Mouse (Mus musculus): ENCODE data around the gene Psip1. TPM values are rescaled to one million over a fixed set of nuclear protein-coding genes. Genes with fewer than 3 reads are reported as not detected.

Gene Psip1
- polyA plus RNA-seq (2014; fragmentation: Illumina TruSeq; extraction: RNeasy Lipid Tissue Mini Kit (QIAGEN cat#74804); ENCODE audit: low read depth, low replicate concordance): 33.9 TPM

GRCm38 (mm10) chr4:83486117-83486901, at the start of gene Psip1:
TSS of gene Psip1 (minus strand) at chr4:83486459.

DNA sequence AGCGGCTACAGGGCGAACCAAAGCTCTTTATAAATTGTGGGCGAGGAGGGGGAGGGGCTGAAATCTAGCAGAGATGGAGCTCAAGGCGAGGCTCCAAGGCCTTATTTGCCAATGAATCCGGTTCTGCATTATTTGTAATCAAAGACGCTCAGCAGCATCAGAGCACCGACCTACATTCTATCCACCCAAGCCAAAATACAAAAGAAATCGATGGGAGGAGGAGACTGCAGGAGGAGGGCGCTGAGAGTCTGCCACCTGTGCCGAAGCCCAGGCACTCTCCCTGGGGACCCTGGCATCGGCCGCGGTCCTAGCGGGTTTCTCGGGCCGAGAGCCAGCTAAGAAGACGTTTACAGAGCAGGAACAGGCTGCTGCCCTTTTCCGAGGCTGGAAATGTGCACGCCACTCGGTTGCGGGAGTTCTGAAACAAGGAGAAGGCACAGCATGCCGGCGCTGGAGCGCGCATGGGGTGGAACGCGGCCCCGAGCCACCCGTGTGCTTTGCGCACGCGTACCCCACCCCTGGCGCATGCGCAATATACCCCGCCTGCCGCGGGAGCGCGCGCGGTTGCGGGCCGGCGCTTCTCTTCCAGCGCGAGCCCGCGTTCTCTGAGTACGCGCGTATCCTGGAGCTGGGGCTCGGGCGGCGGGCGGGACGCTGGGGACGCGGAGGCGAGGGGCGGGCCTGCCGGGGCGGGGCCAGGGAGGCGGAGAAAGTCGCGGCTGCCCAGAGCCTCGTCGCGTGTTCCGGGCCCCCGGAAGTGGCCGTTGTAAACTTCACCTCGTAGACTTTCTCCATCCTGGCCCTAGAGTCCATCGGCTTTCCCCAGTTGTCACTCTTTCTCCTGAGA, 38.8 kb upstream of the Psip1 start, which contains the start of gene Ccdc171:
TSS of gene Ccdc171 (plus strand) at position 703 of the 847 bp plus-strand sequence.

DNA sequence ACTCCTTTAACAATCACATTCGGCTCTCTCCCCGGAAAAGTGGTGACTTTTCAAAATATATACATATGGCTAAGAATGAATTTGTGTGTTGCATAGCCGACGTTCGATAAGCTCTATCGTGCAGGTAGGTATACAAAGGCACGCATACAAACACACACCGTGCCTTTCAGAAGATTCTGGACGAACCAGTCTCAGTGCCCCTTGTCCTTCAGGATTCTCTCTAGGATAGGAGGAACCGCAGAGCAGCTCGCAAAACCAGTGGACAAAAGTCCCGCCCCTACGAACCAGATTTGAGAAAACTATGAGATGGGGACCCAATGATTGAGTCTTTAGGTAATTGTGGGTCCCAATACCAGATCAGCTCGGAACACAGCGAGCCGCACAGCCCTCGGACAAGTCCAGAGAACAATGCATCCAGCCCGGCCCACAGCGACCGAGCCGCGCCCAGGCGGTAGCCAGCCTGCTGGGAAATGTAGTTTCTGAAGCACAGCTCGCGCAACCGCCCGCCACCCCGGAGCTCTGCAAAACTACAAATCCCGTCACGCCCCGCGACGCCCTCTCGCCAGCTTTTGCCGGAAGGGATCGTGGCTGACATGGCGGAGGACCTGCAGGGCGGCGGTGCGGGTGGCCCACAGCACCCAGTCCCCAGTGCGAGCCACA, 69.0 kb downstream of the Psip1 start, which contains the start of gene Snapc3:
TSS of gene Snapc3 (plus strand) at position 565 of the 660 bp plus-strand sequence.

Other genes with a start within 250 kb of the Psip1 start
- 8.4 TPM for gene Ttc39b, start 162.2 kb downstream of the Psip1 start, polyA plus RNA-seq (2014; fragmentation: Illumina TruSeq; extraction: RNeasy Lipid Tissue Mini Kit (QIAGEN cat#74804); ENCODE audit: low read depth, low replicate concordance)
- 15.6 TPM for gene Snapc3, start 68.7 kb downstream of the Psip1 start, polyA plus RNA-seq (2014; fragmentation: Illumina TruSeq; extraction: RNeasy Lipid Tissue Mini Kit (QIAGEN cat#74804); ENCODE audit: low read depth, low replicate concordance)
- gene Ccdc171, start 39.1 kb upstream of the Psip1 start, polyA plus RNA-seq (2014; fragmentation: Illumina TruSeq; extraction: RNeasy Lipid Tissue Mini Kit (QIAGEN cat#74804); ENCODE audit: low read depth, low replicate concordance): 1.3 TPM